Mouse (Mus musculus): ENCODE data around the gene Hmcn1.

The Hmcn1 gene

GRCm38 (mm10) chr1:150993162-150994064, at the start of gene Hmcn1:
Gene Hmcn1, minus strand, starts transcription at chr1:150993435.
- peak; percentile 27 to 28 for DNase-seq

- DNase-seq = no peak
Observed at GRCm38 (mm10) chr1:151040945-151041649, 47.9 kb upstream of the Hmcn1 start.

GRCm38 (mm10) chr1:151040290-151040689, 47.1 kb upstream of the Hmcn1 start:
- DNase-seq = no peak

GRCm38 (mm10) chr1:151039189-151039588, 46.0 kb upstream of the Hmcn1 start:
- DNase-seq = no peak

- DNase-seq = no peak
Observed at GRCm38 (mm10) chr1:151038566-151038965, 45.3 kb upstream of the Hmcn1 start.

- DNase-seq = no peak
Observed at GRCm38 (mm10) chr1:151036405-151036985, 43.3 kb upstream of the Hmcn1 start.

- no peak for DNase-seq
Observed at GRCm38 (mm10) chr1:151035766-151036165, 42.5 kb upstream of the Hmcn1 start.

GRCm38 (mm10) chr1:151034993-151035592, 41.9 kb upstream of the Hmcn1 start:
- peak; percentile 75 for DNase-seq

- no peak for DNase-seq
Observed at GRCm38 (mm10) chr1:151033291-151033690, 40.1 kb upstream of the Hmcn1 start.

- no peak for DNase-seq
Observed at GRCm38 (mm10) chr1:151031581-151031980, 38.3 kb upstream of the Hmcn1 start.

GRCm38 (mm10) chr1:151031086-151031485, 37.9 kb upstream of the Hmcn1 start:
- no peak for DNase-seq

- DNase-seq = peak; percentile 55 to 56
Observed at GRCm38 (mm10) chr1:151025049-151025773, 32.0 kb upstream of the Hmcn1 start.

- no peak for DNase-seq
Observed at GRCm38 (mm10) chr1:151019273-151019890, 26.1 kb upstream of the Hmcn1 start.

- peak; percentile 81 to 82 for DNase-seq
Observed at GRCm38 (mm10) chr1:151011056-151011455, 17.8 kb upstream of the Hmcn1 start.

GRCm38 (mm10) chr1:151009115-151009797, 16.0 kb upstream of the Hmcn1 start:
- DNase-seq = peak; percentile 69 to 74

GRCm38 (mm10) chr1:151007747-151008146, 14.5 kb upstream of the Hmcn1 start:
- DNase-seq = no peak

- DNase-seq = no peak
Observed at GRCm38 (mm10) chr1:151004007-151004406, 10.8 kb upstream of the Hmcn1 start.

- DNase-seq = peak; percentile 7 to 27
Observed at GRCm38 (mm10) chr1:151001868-151002428, 8.7 kb upstream of the Hmcn1 start.

GRCm38 (mm10) chr1:151000714-151001113, 7.5 kb upstream of the Hmcn1 start:
- DNase-seq = no peak

GRCm38 (mm10) chr1:150994612-150995011, 1.4 kb upstream of the Hmcn1 start:
- DNase-seq = no peak

GRCm38 (mm10) chr1:150992711-150993161, 499 bp downstream of the Hmcn1 start:
- DNase-seq = no peak

All from B cell, adult 2 months (primary cell).